Mouse (Mus musculus): Measurements from ENCODE around the gene Etv6. TPM values are rescaled to one million over a fixed set of nuclear protein-coding genes. Genes with fewer than 3 reads are reported as not detected.

The Etv6 gene
- polyA plus RNA-seq, 1 experiment from 2014 or later: 17.8 TPM

DNA sequence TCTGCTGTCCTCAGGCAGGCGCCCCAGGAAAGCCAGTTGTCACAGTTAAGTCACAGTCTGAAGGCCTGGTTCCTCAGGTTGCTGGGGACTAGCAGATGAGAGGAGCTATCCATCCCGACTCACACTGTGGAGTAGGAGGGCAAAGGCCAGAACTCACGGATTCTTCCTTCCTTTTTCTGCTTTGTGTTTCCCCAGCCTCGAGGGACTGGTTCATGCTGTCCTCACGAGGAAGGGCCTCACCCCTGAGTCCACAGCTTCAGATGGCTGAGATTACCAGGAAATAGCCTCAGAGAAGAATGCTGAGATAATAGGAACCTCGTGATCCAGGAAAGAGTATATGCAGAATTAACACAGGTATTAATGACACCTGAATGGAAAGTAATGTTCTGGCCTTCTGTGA is 30.6 kb downstream of the Etv6 start:
- Histone ChIP-seq H3K27ac (no peak overlapping the region), H3K9me3 (replicated peaks) (no peaks in the 10 kb centered on the region), H3K36me3 (peaks cover 55% of the 10 kb centered on the region), H3K4me1 (no peaks in the 10 kb centered on the region), H3K27me3 (ENCODE audit: low read depth, poor library complexity, severe bottlenecking) (no peaks in the 10 kb centered on the region), H3K4me3 (no peak overlapping the region)
- 64% methylated on average over 6 of the region's 6 CpGs for WGBS
- no peak for DNase-seq (ENCODE audit: low spot score)

DNA sequence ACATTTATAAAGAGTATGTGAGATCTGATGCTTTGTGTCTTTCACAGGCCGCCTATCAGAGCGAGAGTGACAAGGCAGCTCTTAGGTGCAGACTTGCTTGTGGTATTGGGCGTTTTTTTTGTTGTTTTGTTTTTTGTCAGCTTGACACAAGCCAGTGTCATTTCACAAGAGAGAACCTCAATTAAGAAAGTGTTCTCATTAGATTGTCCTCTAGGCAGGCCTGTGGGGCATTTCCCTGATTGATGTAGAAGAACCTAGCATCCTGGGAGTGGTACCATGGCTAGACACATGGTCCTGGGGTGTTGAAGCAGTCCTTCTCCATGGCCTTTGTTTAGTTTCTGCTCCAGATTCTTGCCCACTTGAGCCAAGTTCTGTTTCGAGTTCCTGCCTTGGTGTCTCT is 31.5 kb downstream of the Etv6 start:
- Histone ChIP-seq H3K27ac (no peak overlapping the region), H3K36me3 (peaks cover 56% of the 10 kb centered on the region)
- 88% methylated on average over 4 of the region's 4 CpGs for WGBS

DNA sequence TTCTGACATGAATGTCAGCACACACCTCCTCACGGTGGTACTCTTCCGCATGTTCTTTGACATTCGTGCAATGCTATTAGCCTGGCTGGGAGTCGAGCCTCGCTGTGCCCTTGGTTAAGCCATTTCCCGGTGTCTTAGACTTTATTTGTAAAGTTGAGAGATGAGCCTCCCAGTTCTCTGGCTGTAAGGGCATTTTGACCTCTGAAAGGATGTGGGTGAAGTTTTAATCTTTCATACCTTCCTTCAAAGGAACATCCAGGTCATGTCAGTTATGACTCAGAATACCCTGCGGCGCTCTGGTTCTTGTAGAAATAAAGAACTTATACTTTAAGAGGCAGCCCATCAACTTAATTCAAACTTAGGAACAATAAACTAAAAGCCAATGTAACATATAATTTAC is 32.0 kb downstream of the Etv6 start:
- DNase-seq (ENCODE audit: low spot score): no peak
- Histone ChIP-seq H3K36me3 (peaks cover 57% of the 10 kb centered on the region), H3K9me3 (replicated peaks) (no peaks in the 10 kb centered on the region), H3K4me1 (no peaks in the 10 kb centered on the region), H3K4me3 (no peak overlapping the region), H3K27me3 (ENCODE audit: low read depth, poor library complexity, severe bottlenecking) (no peaks in the 10 kb centered on the region), H3K27ac (no peak overlapping the region)
- 93% methylated on average over 8 of the region's 8 CpGs for WGBS

More for the DNA sequence above, 31.5 kb downstream of the Etv6 start:
- no peaks in the 10 kb centered on the region for H3K9me3 ChIP-seq (replicated peaks)
- no peak overlapping the region for H3K4me3 ChIP-seq
- no peaks in the 10 kb centered on the region for H3K4me1 ChIP-seq
- H3K27me3 ChIP-seq (ENCODE audit: low read depth, poor library complexity, severe bottlenecking): no peaks in the 10 kb centered on the region
- DNase-seq (ENCODE audit: low spot score): no peak

DNA sequence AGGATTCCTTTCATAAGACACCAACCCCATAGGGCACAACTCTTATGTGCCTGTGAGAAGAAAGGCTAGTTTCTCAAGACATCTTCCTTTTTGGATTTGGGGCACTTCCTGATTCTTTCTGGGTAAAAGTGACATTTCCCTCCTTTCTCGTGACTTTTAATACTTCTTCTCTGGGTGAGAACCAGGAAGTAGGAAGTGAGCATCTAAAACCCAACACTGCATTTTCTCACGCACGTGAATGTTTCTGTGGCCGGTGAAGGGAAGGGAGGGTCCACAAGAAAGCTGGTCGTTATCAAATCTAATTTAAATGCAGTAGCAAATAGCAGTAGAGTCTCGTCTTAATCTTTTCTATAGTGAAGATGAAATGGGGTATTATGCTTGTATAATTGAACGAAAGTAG is 36.9 kb downstream of the Etv6 start:
- Histone ChIP-seq H3K4me3 (no peak overlapping the region), H3K9me3 (replicated peaks) (no peaks in the 10 kb centered on the region), H3K36me3 (peaks cover 71% of the 10 kb centered on the region), H3K27ac (no peak overlapping the region), H3K4me1 (no peaks in the 10 kb centered on the region), H3K27me3 (ENCODE audit: low read depth, poor library complexity, severe bottlenecking) (no peaks in the 10 kb centered on the region)
- no peak for DNase-seq (ENCODE audit: low spot score)
- 89% methylated on average over 7 of the region's 7 CpGs for WGBS

DNA sequence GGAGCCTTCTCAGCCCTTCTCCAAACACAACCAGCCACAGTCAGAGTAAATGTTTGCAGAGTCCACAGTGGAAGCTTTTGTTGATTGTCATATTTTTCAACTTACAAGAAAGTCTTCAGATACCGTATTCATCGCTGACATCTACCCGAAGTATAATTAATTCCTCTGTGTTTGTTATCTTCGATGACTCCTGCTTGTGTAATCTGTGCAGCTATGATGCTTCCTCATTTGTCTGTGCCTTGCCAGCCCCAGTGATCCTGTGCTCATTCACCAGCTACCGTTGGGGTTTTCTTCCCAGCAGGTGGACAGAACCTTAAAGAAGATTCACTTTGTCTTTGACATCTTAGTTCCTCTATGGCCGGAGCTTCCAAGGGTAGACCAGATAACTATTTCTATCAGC is 37.4 kb downstream of the Etv6 start:
- DNase-seq (ENCODE audit: low spot score): no peak
- no peaks in the 10 kb centered on the region for H3K4me1 ChIP-seq
- H3K27me3 ChIP-seq (ENCODE audit: low read depth, poor library complexity, severe bottlenecking): no peaks in the 10 kb centered on the region
- H3K9me3 ChIP-seq (replicated peaks): no peaks in the 10 kb centered on the region
- H3K4me3 ChIP-seq: no peak overlapping the region
- H3K36me3 ChIP-seq: peaks cover 66% of the 10 kb centered on the region
- 93% methylated on average over 6 of the region's 6 CpGs for WGBS
- H3K27ac ChIP-seq: no peak overlapping the region

DNA sequence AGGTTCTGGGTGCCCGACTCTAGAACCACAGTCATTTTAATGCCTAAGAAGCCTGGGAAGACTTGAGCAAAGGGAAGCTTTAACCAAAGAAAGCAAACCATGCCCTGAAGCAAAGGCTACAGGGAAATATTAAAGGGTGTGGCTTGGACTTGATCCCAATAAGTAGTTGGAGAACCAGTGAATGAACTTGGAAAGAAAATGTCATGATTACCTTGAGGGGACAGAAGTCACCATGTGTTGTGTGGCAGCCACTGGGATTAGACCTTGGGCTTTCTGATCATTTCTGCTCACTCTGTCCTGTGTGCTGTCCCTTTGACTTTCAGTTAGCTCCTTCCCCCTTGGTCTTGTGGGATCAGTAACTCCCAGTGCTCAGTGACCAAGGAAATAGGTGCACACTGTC is 38.9 kb downstream of the Etv6 start:
- Histone ChIP-seq H3K4me1 (no peaks in the 10 kb centered on the region), H3K9me3 (replicated peaks) (no peaks in the 10 kb centered on the region), H3K4me3 (no peak overlapping the region), H3K27me3 (ENCODE audit: low read depth, poor library complexity, severe bottlenecking) (no peaks in the 10 kb centered on the region), H3K27ac (no peak overlapping the region), H3K36me3 (peaks cover 57% of the 10 kb centered on the region)
- WGBS: 94% methylated on average over 1 of the region's 1 CpGs
- no peak for DNase-seq (ENCODE audit: low spot score)

DNA sequence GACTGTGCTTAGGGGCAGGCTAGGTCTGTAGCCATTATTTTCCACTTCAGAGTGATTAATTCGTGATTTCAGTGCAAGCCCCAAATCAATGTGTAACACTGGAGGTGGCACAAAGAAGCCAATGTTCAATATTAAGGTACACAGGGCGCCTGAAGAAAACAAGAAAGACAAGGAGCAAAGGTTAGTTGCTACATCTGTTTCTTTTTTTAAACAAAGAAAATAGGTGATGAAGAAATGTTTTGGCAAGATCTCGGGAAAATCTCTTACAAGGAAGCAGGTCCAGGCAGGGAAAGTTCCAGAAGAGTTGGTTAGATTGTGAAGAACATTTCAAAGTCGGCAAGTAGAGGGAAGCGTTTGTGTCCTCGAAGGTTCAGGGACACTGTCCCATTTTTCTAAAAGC is 39.5 kb downstream of the Etv6 start:
- WGBS: 92% methylated on average over 6 of the region's 6 CpGs
- no peak for DNase-seq (ENCODE audit: low spot score)
- Histone ChIP-seq H3K4me1 (no peaks in the 10 kb centered on the region), H3K36me3 (peaks cover 56% of the 10 kb centered on the region), H3K27me3 (ENCODE audit: low read depth, poor library complexity, severe bottlenecking) (no peaks in the 10 kb centered on the region), H3K9me3 (replicated peaks) (no peaks in the 10 kb centered on the region), H3K27ac (no peak overlapping the region), H3K4me3 (no peak overlapping the region)

DNA sequence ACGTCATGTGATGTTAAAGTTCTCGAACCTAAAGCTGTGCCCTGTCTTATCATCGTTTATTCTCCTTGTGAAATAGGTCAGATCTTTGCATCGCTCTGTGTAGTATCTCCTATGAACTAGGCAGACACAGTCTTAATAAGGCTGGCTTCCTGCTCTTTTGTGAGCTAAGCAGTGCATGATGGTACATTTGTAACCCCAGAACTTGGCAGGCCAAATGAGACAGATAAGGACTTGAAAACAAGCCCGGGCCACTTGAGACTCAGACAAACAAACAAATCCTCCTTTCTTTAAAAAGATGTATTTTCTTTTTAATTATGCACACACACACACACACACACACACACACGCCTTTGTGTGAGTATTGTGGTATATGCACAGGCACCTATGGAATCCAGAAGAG is 42.5 kb downstream of the Etv6 start:
- H3K27me3 ChIP-seq (ENCODE audit: low read depth, poor library complexity, severe bottlenecking): no peaks in the 10 kb centered on the region
- WGBS: 88% methylated on average over 6 of the region's 6 CpGs
- no peak overlapping the region for H3K4me3 ChIP-seq
- no peak overlapping the region for H3K27ac ChIP-seq
- peaks cover 47% of the 10 kb centered on the region for H3K36me3 ChIP-seq
- DNase-seq (ENCODE audit: low spot score): no peak
- no peaks in the 10 kb centered on the region for H3K4me1 ChIP-seq
- no peaks in the 10 kb centered on the region for H3K9me3 ChIP-seq (replicated peaks)

DNA sequence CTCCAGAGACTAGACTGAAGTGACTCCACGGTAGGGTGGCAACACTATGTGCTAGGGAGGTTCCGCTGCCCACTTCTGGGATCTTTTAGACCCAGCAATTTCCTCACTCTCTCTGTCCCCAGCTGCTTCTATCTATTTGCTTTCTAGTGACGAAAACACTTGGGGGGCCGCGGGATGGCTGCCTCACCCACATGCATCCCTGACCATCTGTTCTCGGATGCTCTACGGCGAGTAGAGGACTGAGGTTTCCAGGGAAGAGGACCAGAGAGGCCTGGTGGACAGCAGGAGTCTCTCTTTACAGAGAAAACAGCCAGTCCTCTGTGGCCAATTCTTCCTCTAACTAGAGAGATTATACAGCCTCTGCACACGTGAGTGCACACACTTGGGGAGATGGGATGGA is 43.6 kb downstream of the Etv6 start:
- H3K9me3 ChIP-seq (replicated peaks): no peaks in the 10 kb centered on the region
- 82% methylated on average over 9 of the region's 9 CpGs for WGBS
- no peaks in the 10 kb centered on the region for H3K27me3 ChIP-seq (ENCODE audit: low read depth, poor library complexity, severe bottlenecking)
- no peak overlapping the region for H3K27ac ChIP-seq
- no peaks in the 10 kb centered on the region for H3K4me1 ChIP-seq
- H3K36me3 ChIP-seq: peaks cover 41% of the 10 kb centered on the region
- H3K4me3 ChIP-seq: no peak overlapping the region
- DNase-seq (ENCODE audit: low spot score): no peak

DNA sequence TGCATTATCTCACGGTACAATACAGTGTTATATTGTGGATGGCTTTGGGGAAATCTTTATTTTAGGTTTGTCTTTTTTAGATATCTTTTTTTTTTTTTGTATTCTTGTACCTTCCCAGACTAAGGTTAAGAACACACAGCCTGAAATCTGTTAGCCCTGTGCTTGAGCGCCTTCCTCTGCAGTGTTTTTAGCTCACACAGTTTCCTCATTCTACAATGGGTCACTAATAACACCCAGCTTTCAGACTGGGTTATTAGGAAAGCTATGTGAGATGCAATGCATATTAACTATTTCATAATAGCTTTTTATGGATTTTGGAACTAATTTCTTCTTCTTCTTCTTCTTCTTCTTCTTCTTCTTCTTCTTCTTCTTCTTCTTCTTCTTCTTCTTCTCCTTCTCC is 44.1 kb downstream of the Etv6 start:
- DNase-seq (ENCODE audit: low spot score): no peak
- H3K27ac ChIP-seq: no peak overlapping the region
- H3K27me3 ChIP-seq (ENCODE audit: low read depth, poor library complexity, severe bottlenecking): no peaks in the 10 kb centered on the region
- no peaks in the 10 kb centered on the region for H3K9me3 ChIP-seq (replicated peaks)
- 93% methylated on average over 2 of the region's 2 CpGs for WGBS
- H3K4me3 ChIP-seq: no peak overlapping the region
- no peaks in the 10 kb centered on the region for H3K4me1 ChIP-seq
- H3K36me3 ChIP-seq: peaks cover 38% of the 10 kb centered on the region

DNA sequence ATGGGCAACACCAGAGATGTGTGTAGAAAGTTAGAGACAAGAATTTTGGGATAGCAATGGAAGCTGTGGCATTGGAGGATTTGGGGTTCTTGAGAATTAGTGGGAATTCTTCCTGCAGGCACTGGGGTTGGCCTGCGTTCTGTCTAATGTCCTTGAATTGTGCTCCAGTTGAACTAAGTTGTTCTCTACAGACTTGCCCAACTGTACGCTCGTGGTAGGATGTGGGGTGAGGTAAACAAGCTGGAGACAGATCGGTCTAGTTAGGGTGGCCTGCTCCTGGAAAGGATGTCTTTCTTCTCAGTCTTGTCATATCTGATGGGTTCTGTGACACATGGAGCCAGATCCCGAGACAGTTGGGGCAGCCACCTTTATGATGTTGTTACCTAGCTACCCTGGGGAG is 45.4 kb downstream of the Etv6 start:
- Histone ChIP-seq H3K27ac (no peak overlapping the region), H3K9me3 (replicated peaks) (no peaks in the 10 kb centered on the region), H3K4me3 (no peak overlapping the region), H3K27me3 (ENCODE audit: low read depth, poor library complexity, severe bottlenecking) (no peaks in the 10 kb centered on the region), H3K4me1 (peaks cover 4% of the 10 kb centered on the region), H3K36me3 (peaks cover 27% of the 10 kb centered on the region)
- no peak for DNase-seq (ENCODE audit: low spot score)
- WGBS: 93% methylated on average over 5 of the region's 5 CpGs

DNA sequence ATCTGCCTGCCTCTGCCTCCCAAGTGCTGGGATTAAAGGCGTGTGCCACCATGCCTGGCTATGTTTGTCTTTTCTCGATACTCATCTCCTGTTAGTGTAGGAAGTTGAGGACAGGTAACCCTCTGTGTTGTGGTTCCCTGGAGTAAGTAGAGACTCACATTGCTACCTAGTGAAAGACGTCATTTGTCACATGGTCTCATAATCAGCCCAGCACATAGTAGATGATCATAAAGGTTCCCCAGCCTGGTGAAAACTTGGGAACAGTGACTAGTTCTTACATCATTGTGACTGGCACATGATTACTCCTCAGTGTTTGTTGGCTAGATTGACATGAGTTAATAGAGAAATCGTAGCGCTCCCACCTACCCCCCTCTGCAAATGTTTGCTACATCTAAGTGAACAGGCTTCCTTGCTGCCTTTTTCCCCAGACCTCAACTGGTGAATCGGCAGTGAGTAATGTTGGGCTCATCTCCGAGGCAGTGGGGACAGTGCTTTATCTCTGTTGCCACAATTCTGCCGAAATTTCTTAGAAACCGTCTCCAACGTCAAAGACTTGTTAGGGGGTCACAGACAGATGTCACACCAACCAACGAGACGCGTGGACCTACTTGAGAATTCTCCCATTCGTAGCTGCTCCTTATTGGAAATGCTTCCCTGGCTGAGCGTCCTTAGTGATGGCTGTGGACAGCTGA is 46.9 kb downstream of the Etv6 start:
- no peak overlapping the region for H3K4me3 ChIP-seq
- no peak for DNase-seq (ENCODE audit: low spot score)
- 93% methylated on average over 15 of the region's 15 CpGs for WGBS
- H3K27me3 ChIP-seq (ENCODE audit: low read depth, poor library complexity, severe bottlenecking): no peaks in the 10 kb centered on the region
- peaks cover 11% of the 10 kb centered on the region for H3K4me1 ChIP-seq
- H3K27ac ChIP-seq: no peak overlapping the region
- H3K9me3 ChIP-seq (replicated peaks): no peaks in the 10 kb centered on the region
- H3K36me3 ChIP-seq: peaks cover 19% of the 10 kb centered on the region

DNA sequence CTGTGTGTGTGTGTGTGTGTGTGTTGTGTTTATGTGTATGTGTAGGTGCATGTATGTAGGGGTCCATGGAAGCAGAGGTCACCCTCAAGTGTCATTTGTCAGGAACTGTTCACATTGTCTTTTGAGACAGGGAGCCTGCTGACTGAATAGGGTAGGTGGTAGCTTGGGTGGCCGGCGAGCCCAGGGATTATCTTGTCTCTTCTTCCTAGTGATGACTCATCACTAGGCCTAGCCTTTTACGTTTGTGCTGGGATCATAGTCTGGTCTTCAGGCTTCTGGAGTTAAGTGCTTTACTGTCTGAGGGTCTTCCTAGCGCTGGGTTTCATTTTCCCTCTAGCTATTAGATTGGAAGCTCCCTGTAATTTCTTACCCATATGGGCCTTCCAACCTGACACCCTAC is 47.9 kb downstream of the Etv6 start:
- H3K9me3 ChIP-seq (replicated peaks): no peaks in the 10 kb centered on the region
- H3K27ac ChIP-seq: no peak overlapping the region
- peaks cover 11% of the 10 kb centered on the region for H3K4me1 ChIP-seq
- H3K4me3 ChIP-seq: no peak overlapping the region
- no peaks in the 10 kb centered on the region for H3K27me3 ChIP-seq (ENCODE audit: low read depth, poor library complexity, severe bottlenecking)
- DNase-seq (ENCODE audit: low spot score): no peak
- peaks cover 19% of the 10 kb centered on the region for H3K36me3 ChIP-seq
- WGBS: 84% methylated on average over 4 of the region's 4 CpGs

DNA sequence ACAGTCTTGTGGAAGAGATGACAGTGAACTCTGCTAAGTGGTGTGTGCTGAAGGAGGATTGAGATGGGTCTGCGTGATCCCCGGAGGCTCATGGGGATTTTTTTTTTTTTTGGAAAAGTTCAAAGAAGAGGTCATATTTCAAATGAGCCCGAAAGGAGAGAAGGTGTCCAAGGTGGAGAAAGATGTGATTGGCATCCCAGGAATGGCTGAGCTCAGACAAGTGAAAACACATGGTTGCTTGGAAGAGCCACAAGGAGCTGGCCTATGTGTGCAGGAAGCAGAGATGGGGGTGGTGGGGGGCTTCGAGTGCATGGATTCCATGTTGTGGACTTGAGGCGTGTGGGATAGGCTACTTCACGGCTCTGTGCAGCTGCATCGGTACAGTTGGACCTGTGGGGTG is 50.9 kb downstream of the Etv6 start:
- Histone ChIP-seq H3K27me3 (ENCODE audit: low read depth, poor library complexity, severe bottlenecking) (no peaks in the 10 kb centered on the region), H3K4me1 (peaks cover 18% of the 10 kb centered on the region), H3K9me3 (replicated peaks) (no peaks in the 10 kb centered on the region), H3K36me3 (peaks cover 18% of the 10 kb centered on the region), H3K27ac (no peak overlapping the region), H3K4me3 (no peak overlapping the region)
- WGBS: 57% methylated on average over 7 of the region's 7 CpGs
- DNase-seq (ENCODE audit: low spot score): no peak
